ENCODE assay signal across 20 mouse cellular contexts in the genomic region with DNA sequence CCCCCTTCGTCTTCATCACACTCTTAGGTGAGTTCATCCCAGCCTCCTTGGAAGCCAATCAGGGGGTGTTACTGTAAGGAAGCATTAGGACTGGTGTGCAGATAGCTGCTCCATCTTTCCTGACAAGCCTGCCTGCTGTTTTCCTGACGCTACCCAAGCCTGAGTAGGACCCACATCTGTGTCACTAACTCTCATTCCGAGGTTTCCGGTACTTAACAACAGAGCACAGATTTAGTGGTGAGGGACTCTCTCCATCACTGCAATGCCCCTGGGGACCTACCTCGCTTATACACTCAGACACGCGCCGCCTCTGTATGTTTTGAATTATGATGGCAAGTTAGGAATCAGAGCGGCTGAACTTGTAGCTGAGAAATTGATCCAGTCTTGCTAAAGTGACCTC. TPM values are rescaled to one million over a fixed set of nuclear protein-coding genes. Genes with fewer than 3 reads are reported as not detected.
DNase-seq lines count a peak whose midpoint lies in the region; ATAC-seq lines count a peak whose summit lies in the region.
"Had no signal": no experiment of that assay in that cellular context is flagged by ENCODE, and none has a peak within 500 bp of the region (broad histone marks: within the 10 kb centered on the region; RNA-seq: fewer than 3 reads in every experiment).

No protein-coding gene starts in this region.

- H3K9ac ChIP-seq in neural tube, embryonic 13.5 days, result no peak overlapping the region
- H3K9ac ChIP-seq: liver, postnatal 0 days had no signal

- WGBS in neural tube, embryonic 13.5 days, result 59% methylated on average over 9 of the region's 9 CpGs

- no peak overlapping the region for H3K27ac ChIP-seq in neural tube, embryonic 13.5 days (replicated peaks)
- H3K27ac ChIP-seq: heart, adult 2 months had no signal

- H3K4me3 ChIP-seq in neural tube, embryonic 13.5 days, result no peak overlapping the region
- H3K4me3 ChIP-seq: erythroblast, embryonic 14.5 days; heart, adult 2 months had no signal

- peaks cover 6% of the 10 kb centered on the region; the same call in 1 of the 2 replicates for H3K4me1 ChIP-seq in neural tube, embryonic 13.5 days (replicated peaks)

- intact Hi-C loops in gastrocnemius, postnatal 14 days (cut with DNase I; ENCODE audit: low total_unique reads), result no loop called here

- H3K9me3 ChIP-seq in neural tube, embryonic 13.5 days, result no peaks in the 10 kb centered on the region

- H3K4me2 ChIP-seq in neural tube, embryonic 13.5 days, result no peak overlapping the region

- DNase-seq in neural tube, embryonic 10.5 days (ENCODE audit: extremely low spot score, low spot score), result no peak
- peak; percentile 24 for DNase-seq in forelimb bud, embryonic 11.5 days (ENCODE audit: low read depth, low spot score)
- peak; percentile 81 for DNase-seq in naive thymus-derived CD4-positive, alpha-beta T cell, adult 2 months (ENCODE audit: low read depth)
- DNase-seq in left cerebral cortex, adult 8-10 months (ENCODE audit: low spot score in 2 of 2), result no peak
- no peak for DNase-seq in gastrocnemius, postnatal 14 days
- DNase-seq: B cell, adult 2 months; cerebellum, postnatal 10 days; heart, adult 2 months; heart, postnatal 36 days; kidney, adult 11 months; liver, postnatal 0 days; lung, postnatal 10 days; midbrain, embryonic 14.5 days; retina, postnatal 1 day; right cerebral cortex, postnatal 4 days had no signal

- ATAC-seq in neural tube, embryonic 13.5 days (ENCODE audit: low read depth), result peak; percentile 12; the same call in 1 of the 2 replicates
- ATAC-seq in activated CD4-positive, CD25-positive, alpha-beta regulatory T cell, adult 4 months, result peak; percentile 23
- ATAC-seq: forebrain, embryonic 14.5 days; hindbrain, embryonic 16.5 days; liver, postnatal 0 days had no signal

- no peaks in the 10 kb centered on the region for H3K36me3 ChIP-seq in neural tube, embryonic 13.5 days

- no peaks in the 10 kb centered on the region for H3K27me3 ChIP-seq in neural tube, embryonic 13.5 days

RNA-seq across cellular contexts. Expression of gene Dad1, which starts 35.2 kb away (rescaled TPM):
- polyA plus RNA-seq in neural tube, embryonic 13.5 days (2015; fragmentation: Nextera tagmentation; extraction: Ambion mirVana), result 416 and 437 TPM in 2 replicates
- 100 to 1,000 TPM; 424 to 425 TPM for polyA plus RNA-seq in activated CD4-positive, CD25-positive, alpha-beta regulatory T cell, adult 4 months (2017; shearing (Covaris generic))
- 100 to 1,000 TPM; 107 to 115 (median 113) TPM for total RNA-seq in left cerebral cortex, adult 8-10 months (2022)
- total RNA-seq in gastrocnemius, postnatal 14 days (2021), result 10 to 100 TPM; 67.4 to 70.3 TPM

RNA-seq across cellular contexts. Expression of gene Abhd4, which starts 35.3 kb away (rescaled TPM):
- polyA plus RNA-seq in neural tube, embryonic 13.5 days (2015; fragmentation: Nextera tagmentation; extraction: Ambion mirVana), result 60.4 and 72.4 TPM in 2 replicates
- polyA plus RNA-seq in activated CD4-positive, CD25-positive, alpha-beta regulatory T cell, adult 4 months (2017; shearing (Covaris generic)), result 10 to 100 TPM; 16.3 to 16.9 TPM
- 10 to 100 TPM; 53.6 to 66.2 (median 59.0) TPM for total RNA-seq in left cerebral cortex, adult 8-10 months (2022)
- total RNA-seq in gastrocnemius, postnatal 14 days (2021), result 10 to 100 TPM; 18.4 to 19.9 TPM

Comparison
In these comparisons a context has a peak if more than half of its experiments do, and no peak if none do; other contexts are left out.
1. DNase-seq: peak in forelimb bud, embryonic 11.5 days (single experiment) and naive thymus-derived CD4-positive, alpha-beta T cell, adult 2 months (single experiment); none in neural tube, embryonic 10.5 days (single experiment), left cerebral cortex, adult 8-10 months (0 of 2) and gastrocnemius, postnatal 14 days (single experiment).